Mouse (Mus musculus): ENCODE data around the gene Naa50.

DNA sequence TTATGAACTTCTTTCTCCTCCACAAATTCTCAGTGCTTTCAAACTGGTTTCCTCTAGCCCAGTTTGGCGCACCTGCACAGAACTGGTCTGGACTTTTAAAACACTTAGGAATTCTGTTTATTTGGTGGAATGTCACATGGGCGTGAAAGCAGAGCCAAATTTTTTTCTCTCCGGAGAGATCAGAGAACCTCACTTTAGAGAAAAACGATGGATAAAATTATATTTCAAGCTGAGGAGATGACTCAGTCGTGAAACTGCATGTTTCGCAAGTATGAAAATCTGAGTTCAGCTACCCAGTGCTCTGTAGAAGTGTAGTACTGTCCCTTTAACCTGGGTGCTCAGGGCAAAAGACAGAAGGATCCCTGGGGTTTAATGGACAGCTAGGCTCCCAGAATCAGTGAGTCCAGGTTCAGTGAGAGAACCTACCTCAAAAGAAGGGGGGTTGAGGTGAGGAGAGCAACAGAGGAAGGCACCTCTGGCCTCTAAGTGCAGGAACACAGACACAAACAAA, 3.1 kb upstream of the Naa50 start:
- TF ChIP-seq EP300 (IDR thresholded peaks at IDR 0.05; ENCODE audit: low read depth) (no peak), CTCF (IDR thresholded peaks at IDR 0.05; ENCODE audit: low read depth) (no peak)
